Mouse (Mus musculus): ENCODE measurements at regions not wholly inside any gene's neighbourhood (a gene's known extent, or its start where the extent isn't known, plus 50 kb on each side); places are given as distances from the start of the nearest gene placed in this dataset.
A peak's percentile ranks its signal among the peaks of the same experiment; 100 is the strongest.

- peak; percentile 32 to 62 for DNase-seq (ENCODE audit: low spot score in 2 of 2)
- intact Hi-C loops (cut with DNase I): no loop called here
These were observed 221.9 kb downstream of the 1700064H15Rik start for GRCm38 (mm10) chr3:19406351-19407151.

DNA sequence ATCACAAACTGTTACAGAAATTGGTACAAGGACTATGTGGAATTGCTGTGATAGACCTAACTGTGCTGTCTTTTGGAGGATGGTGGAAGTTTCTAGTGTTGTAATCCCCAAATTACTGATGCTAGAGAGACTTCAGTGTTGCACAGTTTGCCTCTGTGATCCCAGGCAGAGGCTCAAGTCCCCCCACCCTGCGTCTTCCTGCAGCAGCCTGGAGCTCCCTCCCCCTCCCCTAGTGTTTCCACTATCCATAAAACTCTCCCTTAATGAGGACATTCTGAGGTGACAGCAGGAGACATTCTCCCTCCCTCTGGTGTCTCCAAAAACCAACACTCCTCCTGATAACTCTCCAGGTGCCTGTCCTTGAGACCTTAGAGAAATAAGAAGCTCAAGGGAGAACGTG lies 242.8 kb downstream of the 1700064H15Rik start:
- intact Hi-C loops (cut with DNase I): no loop called here
- DNase-seq (ENCODE audit: low spot score in 2 of 2): no peak

- no peak for DNase-seq (ENCODE audit: low spot score in 2 of 2)
- intact Hi-C loops (cut with DNase I): no loop called here
These were observed 259.5 kb downstream of the 1700064H15Rik start for GRCm38 (mm10) chr3:19368998-19369397.

- intact Hi-C loops (cut with DNase I): no loop called here
- no peak for DNase-seq (ENCODE audit: low spot score in 2 of 2)
These were observed 260.7 kb downstream of the 1700064H15Rik start for GRCm38 (mm10) chr3:19367761-19368160.
